Mouse (Mus musculus): ENCODE data around the gene Cd63.

Cd63 gene

DNA sequence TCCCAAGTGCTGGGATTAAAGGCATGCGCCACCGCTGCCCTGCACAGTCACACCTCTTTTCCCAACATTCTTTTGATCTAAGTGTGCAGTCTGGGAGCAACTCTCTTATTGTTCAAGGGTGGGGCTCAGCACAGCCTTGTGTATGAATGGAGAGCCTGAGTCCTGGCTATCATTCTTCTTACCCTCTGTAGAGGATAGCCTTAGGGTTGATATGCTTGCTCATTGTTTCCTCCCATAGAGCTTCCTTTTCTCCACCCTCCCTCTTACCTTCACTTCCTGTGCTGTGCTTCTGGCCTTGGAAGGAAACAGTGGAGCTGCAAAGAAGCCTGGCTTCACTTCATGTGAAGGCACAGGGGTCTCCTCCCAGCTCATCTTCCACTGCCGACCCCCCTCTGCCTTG, at the start of gene Cd63:
TSS of gene Cd63 (plus strand) at position 292 of the 400 bp plus-strand sequence.
- no peak for DNase-seq (ENCODE audit: low spot score)

DNA sequence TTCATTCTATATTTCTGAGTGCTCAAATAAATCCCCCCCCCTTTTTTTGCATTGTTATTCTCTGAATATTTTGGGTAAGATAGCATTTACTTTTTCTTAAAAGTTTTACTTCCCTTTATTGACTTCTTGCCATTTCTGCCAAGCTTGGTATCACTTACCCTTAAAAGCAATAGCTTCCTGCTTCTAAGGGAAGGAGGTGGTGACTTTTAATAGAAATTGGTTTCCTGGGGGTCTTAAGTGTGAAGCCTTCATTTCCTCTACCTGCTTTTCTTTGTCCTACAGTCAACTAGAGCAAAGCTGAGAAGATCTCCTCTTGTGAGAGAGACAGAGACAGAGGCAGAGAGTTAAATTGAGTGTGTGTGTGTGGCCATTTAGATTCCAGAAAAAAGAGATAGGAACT, 39.6 kb upstream of the Cd63 start:
- DNase-seq (ENCODE audit: low spot score): no peak

DNA sequence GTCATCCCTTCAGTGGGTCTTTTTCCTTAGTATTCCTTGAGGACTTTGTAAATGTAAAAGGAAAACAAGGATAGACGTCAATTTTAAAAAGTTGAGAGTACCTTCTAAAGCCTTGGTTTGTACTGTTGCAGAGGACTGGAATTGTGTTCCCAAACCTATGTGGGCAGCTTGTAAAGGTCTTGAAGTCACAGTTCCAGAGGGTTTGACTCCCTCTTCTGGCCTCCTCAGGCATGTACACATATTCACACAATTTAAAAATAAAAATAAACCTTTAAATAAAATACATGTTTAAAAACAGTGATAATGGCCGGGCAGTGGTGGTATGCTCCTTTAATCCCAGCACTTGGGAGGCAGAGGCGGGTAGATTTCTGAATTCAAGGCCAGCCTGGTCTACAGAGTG, 34.7 kb upstream of the Cd63 start:
- DNase-seq (ENCODE audit: low spot score): no peak

DNA sequence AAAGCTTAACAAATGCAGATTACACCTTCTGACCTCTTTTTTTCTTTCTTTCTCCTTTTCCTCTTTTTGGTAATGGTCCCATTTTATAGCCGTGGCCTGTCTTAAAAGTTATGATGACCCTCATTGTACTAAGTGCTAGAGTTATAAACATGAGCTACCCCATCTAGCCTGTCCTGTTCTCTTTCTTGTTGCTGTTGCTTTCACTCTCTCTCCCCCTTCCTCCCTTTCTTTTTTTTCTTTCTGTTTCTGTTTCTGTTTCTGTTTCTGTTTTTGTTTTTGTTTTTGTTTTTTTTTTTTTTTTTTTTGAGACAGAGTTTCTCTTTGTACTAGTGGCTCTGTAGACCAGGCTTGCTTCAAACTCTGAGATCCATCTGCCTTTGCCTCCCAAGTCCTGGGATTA, 34.3 kb upstream of the Cd63 start:
- DNase-seq (ENCODE audit: low spot score): no peak

DNA sequence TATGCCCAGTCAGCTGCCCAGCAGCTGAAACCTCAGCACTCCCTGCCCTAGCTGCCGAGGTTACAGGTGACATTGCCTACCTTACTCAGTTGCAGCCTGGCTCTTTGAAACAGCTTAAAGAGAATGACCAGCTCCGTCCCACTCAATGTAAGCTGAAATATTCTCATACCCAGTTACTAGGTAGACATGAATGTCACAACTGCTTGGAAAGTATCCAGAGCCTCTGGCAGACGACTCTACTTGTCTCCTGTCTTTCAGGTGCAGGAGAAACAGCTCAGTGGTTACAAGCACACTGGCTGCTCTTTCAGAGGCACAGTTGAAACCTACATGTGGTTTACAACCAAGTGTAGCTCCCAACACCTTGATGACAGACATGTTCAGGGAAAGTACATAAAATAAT, 30.4 kb upstream of the Cd63 start:
- DNase-seq (ENCODE audit: low spot score): no peak

DNA sequence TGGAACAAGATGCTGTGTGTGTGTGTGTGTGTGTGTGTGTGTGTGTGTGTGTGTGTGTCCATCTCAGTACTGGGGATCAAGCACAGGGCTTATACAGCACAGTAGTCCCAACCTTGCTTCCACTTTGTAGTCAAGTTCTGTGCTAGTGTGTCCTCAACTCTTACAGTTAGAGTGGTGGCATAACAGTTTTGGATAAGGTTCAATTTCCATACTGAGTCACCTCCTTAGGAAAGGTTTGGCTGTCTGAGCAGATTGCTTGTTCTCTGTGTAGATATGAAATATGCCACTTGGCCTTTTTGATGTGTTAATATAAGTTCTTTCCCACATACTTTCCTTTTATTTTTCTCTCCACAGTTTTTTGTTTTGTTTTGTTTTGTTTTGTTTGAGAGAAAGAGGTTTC, 22.5 kb upstream of the Cd63 start:
- DNase-seq (ENCODE audit: low spot score): no peak

DNA sequence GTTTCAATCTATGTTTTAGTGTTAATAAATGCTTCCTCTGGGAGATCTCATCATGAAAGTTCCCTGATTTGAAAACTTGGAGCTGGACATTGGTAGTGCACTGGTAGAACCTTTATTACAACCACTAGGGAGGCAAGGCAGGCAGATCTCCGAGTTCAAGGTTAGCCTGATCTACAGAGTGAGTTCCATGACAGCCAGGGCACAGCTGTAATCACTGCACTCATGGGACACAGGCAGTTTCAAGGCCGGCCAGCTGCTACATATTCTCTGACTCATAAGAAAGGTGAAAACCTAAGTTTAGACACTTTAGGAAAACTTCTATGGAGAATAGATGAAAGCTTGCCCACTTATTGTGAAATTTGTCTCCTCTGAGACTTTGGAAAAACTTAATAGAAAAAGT, 22.0 kb upstream of the Cd63 start:
- DNase-seq (ENCODE audit: low spot score): no peak

DNA sequence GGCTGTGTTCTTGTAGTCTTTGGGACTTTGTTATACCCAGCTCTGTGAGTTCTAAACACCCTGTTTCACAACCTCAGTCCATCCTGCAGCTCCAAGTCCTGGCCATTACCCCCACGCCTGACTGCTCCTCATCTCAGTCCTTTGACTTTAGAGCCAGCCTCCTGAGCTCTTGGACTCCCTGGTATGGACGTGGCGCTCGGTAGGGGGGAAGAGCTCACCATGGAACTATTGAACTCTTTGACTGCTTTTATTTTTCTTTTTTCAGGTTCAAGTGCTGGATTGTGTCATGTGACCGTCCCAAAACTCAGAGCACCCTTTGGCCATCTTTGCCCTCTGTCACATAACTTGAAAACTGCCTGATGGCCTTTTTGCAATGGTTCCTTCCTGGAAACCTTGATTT, 18.7 kb upstream of the Cd63 start:
- no peak for DNase-seq (ENCODE audit: low spot score)

DNA sequence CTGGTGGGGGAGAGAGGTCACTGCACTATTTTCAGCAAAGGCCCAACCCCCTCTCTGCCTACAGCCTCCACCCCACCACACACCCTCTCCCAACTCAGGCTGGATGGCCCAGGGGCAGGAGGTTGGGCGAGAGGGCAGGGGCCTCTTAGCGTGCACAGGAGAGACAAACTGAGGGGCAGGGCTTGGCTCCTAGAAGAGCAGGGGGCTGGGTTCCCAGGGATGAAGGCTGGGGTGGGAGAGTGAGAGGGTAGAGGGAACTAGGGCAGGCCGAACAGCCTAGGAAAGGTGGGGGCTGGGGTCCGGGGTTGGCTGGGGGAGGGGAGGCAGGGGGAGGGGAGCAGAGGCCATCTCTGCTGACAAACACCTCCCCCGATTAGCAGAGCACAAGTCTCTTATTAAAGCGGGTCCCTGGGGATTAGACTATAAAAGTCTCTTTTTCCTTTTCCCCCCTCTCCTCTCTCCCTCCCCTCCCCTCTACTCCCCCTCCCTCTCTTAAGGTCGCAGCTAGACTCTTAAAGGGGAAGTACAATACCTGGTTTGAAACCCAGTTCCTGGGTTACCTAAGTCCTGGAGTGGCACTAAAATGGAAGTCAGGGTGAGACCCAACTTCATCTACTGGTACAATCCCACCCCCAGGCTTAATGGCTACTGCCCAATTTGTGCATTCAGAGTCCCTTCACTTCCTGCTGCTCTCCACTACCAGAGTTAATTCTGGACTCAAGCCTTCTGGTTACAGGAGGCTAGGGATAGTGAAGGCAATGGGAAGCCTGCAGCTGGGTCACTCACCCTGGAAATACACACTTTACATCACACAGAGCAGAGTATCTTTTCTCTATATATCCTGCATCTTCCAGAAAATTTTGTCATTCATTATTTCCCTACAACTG, 11.6 kb upstream of the Cd63 start:
- no peak for DNase-seq (ENCODE audit: low spot score)

DNA sequence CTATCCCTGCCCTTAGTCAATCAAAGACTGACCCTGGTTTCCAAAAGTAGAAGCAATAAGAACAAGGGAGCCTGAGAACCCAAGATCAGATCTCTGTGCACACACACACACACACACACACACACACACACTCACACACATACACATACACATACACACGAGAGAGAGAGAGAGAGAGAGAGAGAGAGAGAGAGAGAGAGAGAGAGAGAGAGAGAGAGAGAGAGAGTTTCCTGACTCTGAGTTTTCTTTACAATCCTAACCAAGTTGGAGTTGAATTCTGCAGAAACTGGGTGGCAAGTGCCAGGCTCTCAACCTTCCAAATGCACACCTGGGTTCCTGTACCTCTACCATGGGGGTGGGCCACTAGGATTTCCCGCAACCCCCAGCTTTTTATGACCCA, 10.9 kb upstream of the Cd63 start:
- DNase-seq (ENCODE audit: low spot score): no peak

DNA sequence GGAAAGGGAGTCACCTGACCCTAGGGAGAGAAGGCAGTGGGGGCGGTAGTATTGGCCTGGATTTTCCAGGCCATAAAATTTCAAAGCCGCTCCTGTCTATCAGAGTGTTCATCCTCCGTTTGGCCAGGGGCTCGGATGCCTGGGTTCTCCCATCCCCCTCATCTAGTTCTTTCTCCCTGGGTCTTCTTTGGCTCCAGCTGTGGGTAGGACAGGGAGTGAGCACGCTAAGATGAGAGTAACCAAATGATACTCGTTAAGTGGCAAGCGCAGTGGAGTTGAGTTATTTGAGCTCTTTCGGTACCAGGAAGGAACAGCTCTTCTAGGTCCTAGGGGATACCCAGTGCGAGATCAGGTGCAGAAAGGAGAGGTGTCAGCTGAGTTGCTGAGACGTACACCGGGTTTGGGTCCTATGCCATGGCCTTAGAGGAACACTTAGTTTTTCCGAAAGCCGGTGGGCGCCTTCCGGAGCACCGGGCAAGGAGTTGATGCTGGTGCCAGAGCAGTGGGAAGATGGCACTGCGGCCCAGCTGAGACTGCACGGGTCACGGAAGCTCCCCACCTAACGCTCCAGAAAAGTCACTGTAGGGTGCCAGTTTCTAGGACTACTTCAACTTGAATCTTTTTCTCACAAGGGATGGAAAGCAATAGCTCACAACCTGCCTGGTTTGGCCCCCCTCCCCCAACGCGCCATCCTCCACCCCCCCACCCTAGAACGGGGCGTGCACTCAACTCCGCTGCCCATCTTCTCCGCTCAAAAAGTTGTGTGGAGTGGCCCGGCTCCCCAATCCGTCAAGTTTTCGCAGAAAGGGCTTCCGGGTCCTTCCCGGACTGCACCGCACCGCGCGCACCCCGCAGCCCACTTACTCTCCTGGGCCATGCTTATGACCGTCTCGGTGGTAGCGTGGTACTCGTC, 10.2 kb upstream of the Cd63 start:
- DNase-seq (ENCODE audit: low spot score): no peak

DNA sequence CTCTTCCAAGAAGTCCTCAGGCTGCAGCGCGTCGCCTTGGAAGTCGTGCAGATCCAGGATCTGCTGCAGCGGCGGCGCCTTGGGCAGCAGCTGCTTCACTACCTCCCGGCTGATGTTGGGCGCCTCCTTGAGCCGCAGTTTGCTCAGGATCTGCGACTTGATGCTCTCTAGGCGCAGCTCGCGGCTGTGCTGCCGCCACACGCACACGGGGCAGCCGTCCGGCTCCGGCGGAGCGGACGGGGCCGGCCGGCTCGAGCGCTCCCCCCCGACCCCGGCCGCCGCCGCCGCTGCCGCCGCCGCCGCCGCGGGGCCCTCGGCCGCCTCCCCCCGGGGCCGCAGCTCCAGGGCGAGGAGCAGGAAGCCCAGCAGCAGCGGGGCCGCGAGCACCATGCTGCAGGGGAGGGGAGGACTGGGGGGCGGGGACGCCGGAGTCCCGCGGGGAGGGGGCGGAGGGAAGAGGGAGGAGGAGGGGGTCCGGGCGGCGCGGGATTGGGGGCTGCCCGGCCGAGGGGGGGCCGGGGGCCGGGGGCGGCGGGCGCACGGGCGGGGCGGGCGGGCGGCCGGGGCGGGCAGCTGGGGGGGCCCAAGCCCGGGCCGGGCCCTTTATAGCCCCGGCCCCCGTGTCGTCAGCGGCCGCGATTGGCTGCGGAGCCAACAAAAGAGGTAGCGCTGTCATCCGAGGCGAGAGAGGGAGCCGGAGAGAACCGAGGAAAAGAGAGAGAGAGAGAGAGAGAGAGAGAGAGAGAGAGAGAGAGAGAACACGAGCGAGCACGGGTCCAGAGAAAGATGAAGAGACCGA, 9.3 kb upstream of the Cd63 start, which contains the start of gene Gdf11:
TSS of gene Gdf11 (minus strand) at position 423 of the 799 bp plus-strand sequence.
- DNase-seq (ENCODE audit: low spot score): peak; percentile 43

DNA sequence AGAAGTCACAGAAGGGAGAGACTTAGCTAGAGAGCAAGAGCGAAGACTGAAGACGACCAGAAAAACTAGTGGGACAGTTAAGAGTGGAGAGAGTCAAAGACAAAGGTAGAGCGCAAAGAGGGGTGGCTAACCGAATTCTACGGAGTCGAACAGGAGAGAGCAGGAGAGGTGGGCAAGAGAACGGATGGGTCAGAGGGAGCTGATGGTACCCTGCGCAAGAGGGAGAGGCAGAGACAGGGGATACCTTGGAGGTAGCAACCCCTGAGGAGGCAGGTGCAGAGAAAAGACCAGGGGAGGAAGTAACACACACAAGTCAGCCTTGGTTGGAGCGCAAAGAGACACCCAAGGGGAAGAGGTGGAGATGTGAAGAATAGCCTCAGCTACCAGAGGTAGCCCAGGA, 8.5 kb upstream of the Cd63 start:
- no peak for DNase-seq (ENCODE audit: low spot score)

DNA sequence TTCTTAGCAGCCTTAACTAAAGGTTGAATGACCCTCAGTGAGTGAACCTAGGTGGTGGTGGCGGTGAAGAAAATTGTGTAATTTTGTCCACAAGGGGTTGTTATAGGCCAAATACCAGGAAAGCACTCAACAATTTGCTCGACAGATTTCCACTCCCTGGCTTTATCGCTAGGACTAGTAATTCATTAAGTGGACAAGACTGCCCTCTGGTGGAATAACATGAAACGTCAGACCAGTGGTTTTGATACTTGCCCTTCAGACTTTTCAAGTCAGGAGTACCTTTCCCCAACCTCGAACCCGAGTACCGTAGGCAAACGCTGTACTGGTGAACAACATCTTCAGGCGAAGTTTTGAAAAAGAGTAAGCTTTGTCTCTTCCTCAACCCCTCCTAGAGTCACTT, 5.4 kb upstream of the Cd63 start:
- peak; percentile 79 for DNase-seq (ENCODE audit: low spot score)

DNA sequence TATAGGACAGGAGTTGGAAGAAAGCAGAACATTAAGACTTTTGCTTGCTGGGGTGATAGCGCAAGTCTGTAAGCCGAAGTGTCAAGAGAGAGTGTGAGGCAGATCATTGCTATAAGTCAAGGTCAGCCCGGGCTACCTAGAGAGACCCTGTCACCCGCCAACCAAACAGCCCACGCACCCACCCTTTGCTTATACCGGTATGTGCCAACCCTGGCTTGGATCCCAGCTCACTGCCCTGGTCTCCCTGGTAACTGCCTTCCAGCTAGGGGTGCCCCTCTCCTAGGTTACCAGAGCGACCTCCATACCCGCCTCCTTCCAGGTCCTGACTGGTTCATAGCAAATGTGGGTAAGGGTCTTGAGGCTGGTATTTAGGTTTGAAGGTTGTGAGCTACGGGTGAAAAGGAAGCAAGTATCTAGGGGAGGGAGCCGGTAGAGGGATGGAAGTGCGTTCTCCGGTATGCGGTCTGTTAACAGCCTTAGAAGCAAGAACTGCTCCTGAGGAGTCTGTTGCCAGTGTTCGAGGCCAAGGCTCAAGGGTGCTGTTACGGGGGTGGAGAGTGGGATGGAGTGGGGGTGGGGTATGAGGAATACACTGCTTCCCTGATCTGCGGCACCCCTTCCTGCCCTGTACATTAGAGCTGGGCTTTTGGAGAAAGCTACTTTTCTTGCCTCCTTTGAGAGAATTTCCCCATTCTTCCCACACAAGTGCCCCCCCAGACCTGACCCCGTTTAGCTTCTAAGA, 4.7 kb upstream of the Cd63 start:
- DNase-seq (ENCODE audit: low spot score): no peak

DNA sequence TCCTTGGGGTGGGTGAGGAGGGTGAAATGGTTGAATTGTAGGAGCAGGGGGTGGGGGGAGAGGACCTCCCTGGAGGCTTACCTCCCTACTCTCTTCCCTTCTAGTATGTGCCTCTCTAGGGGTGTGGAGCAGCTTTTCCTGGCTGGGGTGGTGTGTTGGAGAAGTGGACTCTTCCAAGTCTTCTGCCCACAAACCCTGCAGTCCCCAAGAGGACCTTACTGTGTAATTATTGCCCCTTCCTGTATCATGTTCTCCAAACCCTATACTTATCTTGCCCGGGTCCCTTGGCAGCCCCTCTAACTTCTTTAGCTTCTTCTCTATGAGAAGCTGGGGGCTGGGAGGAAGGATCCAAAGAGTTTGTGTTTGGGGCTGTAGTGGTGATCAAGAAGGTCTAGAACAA, 4.0 kb upstream of the Cd63 start:
- DNase-seq (ENCODE audit: low spot score): no peak

DNA sequence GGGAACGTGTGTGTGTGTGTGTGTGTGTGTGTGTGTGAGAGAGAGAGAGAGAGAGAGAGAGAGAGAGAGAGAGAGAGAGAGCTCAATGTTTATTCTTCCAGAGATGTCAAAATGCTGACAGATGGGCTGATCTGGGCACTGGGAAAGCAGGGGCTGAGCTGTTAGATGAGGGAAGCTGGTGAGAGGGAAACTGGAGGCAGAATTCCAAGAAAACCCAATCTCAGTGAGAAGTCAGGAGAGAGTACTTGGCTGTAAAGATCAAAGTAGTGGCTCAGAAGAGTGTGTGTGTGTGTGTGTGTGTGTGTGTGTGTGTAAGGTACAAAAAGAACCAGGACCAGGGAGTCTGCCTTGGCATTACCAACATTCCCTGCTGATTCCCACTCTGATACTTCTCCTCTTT, 3.3 kb upstream of the Cd63 start:
- DNase-seq (ENCODE audit: low spot score): no peak

DNA sequence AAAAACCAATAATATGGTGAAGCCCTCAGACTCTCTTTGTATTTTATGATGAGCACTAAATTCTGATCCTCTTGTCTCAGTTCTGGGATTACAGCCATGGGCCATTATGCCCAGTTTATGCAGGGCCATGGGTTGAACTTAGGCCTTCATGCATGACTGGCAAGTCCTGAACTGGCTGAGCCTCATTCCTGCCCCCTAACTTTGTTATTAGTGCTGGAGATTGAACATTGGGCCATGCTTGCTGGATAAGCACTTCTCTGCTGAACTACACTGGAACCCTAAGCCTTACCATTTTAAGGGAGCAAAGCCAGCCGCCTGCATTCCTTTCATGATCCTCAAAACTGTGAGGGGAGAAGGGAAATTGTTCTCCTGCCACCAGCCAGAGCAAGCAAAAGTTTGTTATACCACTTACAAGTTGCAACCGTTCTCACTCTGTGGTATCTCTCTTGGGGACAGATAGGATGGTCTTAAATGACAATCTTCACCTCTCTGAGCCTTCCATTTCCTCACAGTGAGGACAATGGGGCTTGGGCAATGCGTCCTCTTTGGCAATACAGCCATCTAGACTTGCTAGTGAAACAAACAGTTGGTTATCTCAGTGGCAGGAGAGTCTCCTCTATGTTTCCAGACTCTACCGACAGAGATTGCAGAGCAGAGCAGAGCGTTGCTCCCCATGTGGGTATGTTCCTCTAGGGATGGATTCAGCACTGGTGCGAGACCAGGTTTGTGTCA, 864 bp upstream of the Cd63 start:
- DNase-seq (ENCODE audit: low spot score): no peak

DNA sequence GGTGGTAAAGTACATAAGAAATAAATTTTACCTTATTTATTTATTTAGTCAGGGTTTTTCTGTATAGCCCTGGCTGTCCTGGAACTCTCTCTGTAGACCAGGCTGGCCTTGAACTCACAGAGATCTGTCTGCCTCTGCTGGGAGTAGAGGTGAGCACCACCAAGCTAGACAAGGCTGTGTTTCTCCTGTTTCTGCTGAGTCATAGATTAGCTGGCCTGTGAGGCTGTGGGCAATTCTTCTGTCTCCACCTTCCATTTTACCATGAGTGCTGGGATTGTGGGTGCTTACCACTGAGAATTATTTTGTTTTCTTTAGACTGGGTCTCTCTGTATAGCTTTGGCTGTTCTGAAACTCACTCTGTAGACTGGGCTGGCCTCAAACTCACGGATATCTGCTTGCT, 620 bp downstream of the Cd63 start:
- DNase-seq (ENCODE audit: low spot score): no peak

DNA sequence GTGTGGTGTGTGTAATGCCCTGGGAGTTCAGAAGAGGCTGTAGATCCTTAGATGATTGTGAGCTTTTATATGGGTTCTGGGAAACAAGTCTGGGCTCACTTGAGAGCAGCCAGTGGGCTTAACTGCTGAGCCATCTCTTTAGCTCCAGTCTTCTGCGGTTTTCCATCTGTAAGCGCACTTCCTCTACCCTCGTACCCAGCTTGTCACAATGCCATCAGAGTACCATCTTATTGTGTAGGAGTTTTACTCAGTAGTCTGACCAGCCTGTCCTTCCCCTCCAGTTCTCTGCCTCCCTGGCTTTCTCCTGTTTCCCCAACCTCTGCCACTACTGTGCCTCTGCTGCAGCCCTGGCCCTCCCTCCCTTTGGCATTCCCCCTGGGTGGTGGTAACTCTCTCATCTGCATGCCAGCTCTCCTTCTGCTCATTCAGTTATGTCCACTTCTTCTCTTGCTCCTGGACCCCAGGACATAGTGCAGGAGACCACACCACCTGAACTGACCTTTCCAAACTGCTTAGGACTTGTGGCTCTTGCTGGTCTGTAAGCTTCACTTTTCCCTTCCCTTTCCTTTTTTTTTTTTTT, 1.7 kb downstream of the Cd63 start:
- no peak for DNase-seq (ENCODE audit: low spot score)

DNA sequence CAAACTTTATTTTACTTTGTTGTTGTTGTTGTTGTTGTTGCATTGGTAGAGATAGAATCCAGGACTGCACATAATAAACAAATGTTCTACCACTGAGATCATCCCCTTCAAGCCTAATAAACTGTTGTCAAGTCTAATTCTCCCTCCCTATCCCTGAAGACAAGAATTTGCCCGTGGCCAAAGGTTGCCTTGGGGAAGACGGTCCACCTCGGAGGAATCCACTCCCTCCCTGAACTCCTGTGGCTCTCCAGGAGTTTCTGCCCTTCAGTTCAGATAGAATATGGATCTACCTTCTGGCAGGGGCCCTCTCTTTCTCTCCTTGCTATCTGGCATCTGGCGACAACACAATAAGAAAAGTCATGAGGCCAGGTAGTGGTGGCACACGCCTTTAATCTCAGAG, 4.0 kb downstream of the Cd63 start:
- DNase-seq (ENCODE audit: low spot score): no peak

All from urinary bladder, postnatal 14 days (tissue).